Mouse (Mus musculus): Measurements from ENCODE around the gene Ppa1. TPM values are rescaled to one million over a fixed set of nuclear protein-coding genes. Genes with fewer than 3 reads are reported as not detected.
A peak's percentile ranks its signal among the peaks of the same experiment; 100 is the strongest.

The Ppa1 gene
- polyA plus RNA-seq, 2 experiments from 2014 or later: 64.5 to 77.4 TPM

DNA sequence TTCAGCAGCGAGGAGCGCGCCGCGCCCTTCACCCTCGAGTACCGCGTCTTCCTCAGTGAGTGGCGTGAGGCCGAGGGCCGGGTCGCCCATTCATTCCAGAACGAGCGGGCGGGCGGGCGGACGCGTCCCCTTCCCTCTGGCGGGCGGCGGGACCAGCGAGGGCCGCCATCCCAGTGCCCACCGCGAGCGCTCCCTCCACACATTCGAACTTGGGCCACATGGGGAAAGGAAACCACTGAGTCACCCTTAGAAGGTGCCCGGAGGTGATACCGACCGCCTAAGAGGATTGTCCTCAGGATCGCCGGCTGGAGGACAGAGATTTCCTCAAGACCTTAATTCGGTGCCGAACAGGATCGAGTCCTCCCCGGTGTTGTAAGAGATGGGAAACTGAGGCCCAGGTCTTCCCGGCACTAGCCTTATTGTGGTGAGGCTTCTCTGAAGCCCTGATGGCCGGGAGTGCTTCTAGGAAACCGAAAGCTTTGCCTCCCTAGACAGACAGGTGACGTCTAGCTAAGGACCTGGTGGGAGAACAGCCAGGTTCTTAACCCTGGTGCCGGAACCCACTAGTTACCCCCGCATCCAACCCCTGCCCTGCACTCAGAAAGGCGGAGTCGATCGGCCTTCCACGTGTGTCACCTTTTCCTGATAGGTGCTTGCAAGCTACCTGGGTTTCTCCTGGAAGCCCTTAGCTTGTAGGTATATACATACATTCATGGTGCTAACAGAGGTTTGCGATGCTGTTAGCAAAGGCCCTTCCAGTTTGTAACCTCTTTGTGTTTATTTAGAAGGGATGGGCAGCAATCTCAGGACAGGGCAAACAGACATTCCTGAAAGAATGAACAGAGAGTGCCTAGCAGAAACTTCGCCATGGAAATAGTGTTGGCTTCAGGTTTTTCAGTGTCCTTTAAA lies 639 bp downstream of the Ppa1 start:
- ATAC-seq: peak; percentile 53

DNA sequence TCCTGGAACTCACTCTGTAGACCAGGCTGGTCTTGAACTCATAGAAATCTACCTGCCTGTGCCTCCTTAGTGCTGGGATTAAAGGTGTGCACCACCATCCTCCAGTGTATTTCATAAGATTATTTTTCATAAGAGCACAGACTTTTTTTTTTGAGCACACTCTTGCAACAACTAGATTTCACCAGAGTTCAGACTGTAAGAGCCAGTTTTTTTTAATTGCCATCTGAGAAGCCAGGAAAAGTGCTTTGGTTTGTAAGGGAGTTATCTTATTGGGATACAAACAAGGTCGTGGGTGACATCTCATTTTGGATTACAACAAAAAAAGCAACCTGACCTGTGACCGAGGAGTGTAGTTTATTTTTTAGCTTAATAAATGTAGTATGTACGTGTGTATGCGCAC lies 5.8 kb downstream of the Ppa1 start:
- ATAC-seq: no peak

DNA sequence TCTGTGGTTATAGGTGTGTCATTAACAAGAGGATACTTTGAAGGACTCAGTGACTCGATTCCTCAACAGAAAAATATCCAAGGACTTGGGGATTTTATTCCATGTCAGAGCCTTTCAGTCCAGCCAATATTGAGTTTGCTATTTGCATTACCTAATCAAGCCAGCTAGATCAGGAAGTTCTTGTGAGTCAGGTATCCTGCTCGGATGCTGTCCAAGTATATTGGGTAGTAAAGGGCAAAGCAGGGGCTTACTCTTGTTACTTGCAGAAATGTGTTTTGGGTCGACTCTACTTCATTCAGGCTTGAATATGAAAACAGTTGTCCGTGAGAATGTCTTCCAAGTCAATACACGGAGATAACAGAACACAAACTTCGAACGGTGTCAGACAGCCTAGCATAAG lies 6.3 kb downstream of the Ppa1 start:
- ATAC-seq: no peak

DNA sequence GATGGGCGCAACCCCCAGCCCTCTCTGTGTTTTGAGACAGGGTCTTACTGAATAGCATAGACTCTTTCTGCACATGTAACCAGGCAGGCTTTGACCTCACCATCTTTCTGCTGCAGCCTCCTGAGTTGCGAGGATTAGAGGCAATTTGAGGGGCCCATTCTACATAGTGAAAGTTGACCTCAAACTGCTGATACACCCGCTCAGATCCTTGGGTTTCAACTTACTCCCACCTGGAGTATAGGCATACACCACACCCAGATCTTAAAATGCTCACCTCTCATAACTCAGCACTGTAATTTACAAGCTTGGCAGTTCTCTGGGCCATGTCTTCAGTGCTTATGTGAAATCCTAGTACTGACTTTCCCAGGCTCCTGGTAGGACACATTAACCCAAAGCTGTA lies 6.8 kb downstream of the Ppa1 start:
- ATAC-seq: no peak

DNA sequence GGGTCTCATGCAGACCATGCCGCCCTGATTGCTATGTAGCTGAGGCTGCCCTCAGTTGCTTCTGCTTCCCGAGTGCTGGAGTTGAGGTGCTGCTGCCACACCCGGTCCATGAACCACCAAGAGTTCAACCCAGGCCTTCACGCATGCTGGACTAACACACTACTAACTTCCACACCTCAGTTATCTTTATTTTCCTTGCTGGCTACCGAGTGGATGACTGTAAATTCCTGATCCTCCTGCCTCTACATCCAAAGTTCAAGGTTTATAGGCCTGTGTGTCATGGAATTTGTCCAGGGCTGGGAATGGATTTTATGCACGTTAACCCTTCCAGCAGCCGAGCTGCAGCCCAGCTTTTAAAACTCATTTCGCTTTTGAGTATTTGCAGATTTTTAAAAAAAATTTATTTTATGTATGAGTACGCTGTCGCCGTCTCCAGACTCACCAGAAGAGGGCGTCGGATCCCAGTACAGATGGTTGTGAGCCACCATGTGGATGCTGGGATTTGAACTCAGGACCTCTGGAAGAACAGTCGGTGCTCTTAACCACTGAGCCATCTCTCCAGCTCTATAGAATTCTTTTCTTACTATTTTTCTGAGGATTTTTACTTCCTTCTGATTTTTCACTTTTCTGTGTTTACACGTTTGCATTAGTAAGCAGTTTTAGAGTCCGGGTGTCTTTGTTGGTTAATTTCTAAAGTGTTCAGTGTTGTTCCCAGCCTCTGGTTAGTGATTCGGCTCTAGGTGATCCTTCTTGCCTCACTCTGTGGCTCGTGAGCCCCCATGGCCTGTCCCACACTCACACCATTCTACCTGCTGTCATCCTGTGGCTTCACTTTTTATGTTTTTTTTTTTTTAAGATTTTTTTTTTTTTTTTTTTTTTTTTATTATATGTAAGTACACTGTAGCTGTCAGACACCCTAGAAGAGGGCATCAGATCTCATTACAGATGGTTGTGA lies 8.9 kb downstream of the Ppa1 start:
- ATAC-seq: peak; percentile 12

DNA sequence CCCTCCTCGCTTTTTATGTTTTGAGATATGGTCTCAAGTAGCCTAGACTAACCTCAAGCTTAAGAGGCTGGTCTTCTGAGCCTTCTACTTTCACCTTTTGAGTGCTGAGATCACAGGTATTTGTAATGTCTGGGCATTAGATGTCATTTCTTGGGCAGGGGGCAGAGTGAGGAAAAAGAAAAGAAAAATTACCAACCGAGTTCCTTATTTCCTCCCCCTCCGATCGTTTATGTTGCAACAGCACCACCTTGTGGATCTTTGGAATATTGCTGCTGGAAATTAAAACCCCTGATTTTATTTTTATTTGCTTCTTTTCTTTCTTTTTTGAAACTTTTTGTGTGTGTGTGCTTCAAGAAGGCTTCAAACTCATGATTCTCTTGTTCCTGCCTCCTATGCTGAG lies 9.6 kb downstream of the Ppa1 start:
- peak; percentile 78 for ATAC-seq

DNA sequence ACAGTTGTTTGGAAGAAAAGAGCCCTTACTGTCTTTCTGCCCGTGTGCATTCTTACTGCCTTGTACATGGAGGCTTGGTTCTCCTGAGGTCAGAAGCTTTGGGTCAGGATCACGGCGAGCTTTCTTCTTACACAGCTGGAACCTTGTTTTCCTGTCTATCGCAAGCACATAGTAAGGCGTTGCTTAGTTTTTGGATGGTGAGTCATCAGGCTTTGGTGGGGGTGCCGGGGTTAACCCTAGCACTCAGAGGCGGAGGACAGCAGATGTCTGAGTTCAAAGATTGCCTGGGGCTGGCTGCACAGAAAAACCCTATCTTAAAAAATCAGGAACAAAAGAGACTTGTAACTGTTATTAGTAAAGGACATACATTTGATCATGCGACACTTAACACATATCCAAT lies 13.5 kb downstream of the Ppa1 start:
- no peak for ATAC-seq

DNA sequence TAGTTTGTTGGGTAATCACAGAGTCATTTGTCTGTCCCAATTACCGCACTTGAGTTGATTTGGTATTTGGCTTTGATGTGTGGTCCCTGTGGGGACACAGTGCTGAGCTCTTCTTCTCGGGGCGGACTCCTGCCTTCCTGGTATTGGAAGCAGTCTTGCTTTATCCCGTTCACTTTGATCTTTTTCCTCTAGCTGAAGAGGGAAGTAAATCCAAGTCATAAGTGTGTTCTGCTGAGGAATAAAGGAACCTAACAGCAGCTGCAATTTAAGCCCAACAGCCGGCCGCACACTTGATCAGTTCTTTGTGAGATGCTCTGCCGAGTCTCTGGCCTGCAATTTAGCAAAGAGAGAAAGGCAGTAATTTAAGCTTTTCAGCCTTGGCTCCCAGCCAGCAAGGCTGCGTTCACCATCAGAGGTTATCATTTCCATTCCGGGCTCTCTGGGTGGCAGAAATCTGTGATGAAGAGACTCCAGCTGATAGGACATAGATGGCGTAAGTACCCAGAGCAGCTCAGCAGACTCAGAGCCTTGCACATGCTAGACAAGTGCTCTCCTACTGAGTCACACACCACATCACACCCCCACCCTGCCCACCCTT lies 14.1 kb downstream of the Ppa1 start:
- no peak for ATAC-seq

DNA sequence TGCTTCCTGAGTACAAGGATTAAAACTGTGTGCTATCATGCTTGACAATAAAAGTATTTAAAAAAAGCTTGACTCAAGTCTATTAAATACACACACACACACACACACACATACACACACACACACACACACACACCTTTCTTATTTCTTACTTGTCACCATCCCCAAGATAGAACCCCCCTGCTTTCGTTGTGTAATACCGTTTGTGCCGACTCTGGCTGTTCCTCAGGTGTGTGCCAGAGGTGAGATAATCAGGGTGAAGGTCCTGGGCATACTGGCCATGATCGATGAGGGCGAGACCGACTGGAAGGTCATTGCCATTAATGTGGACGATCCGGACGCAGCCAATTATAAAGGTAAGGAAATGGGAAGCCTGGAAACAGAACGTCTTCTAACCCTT lies 16.8 kb downstream of the Ppa1 start:
- ATAC-seq: no peak

DNA sequence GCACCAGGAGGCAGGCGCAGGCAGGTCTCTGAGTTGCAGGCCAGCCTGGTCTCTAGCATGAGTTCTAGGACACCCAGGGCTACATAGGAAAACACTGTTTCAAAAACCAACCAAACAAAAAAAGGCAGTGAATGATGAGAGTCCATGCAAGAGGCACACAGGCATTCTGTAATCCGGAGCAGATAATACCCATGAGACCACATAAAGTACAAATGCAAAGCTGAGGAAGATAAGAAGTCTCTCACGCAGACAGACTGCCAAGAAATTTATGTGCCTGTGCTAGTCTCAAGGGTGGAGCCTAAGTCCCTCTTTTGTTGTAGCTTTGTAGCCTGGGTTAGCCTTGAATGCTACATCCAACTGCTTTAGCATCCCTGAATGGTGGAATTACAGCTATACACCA lies 17.3 kb downstream of the Ppa1 start:
- no peak for ATAC-seq

DNA sequence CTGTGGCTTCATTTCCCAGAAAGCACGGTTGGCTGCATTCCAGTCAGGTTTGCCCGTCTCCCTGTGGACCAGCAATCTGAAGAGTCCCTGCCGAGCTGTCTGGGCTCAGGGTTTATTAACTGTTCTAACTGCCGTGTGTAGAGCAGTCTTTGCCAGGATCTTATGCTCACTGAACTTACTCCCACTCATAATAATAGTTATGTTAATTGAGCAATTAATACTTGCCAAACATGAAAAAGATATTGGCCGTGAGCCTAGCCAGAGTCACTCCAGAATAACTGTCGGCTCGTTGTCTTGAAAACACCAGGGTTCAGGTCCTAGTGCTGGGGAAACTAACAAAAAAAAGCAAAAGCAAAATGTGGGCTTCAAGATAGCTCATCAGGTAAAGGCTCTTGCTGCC lies 20.9 kb downstream of the Ppa1 start:
- no peak for ATAC-seq

DNA sequence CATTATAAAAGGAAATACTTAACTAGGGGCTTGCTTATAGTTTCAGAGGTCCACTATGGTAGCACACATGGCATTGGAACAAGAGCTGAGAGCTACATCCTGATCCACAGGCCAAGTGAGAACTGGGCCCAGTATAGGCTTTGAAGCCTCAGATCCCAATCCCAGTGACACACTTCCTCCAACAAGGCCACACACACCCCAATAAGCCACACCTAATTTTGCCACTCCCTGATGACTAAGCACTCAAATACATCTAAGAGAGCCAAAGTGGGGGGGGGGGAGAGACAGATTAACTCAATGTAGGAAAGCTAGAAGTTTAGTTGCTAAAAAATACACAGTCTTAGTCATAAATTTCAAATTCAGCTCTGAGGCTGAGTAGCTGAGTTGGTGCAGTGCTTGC lies 21.5 kb downstream of the Ppa1 start:
- no peak for ATAC-seq

DNA sequence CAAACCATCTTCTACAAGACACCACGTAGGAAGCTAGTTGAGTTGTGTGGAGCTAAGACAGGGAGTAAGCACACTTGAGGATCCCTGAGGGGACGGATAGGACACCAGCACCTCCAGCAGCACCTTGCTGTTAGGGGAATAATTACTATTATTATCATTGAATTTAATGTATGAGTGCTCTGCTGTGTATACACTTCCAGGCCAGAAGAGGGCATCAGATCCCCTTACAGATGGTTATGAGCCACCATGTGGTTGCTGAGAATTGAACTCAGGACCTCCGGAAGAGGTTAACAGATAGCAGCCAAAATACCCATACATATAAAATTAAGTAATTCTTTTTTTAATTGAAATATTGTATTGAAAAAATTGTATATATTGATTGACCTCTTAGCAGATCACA lies 22.4 kb downstream of the Ppa1 start:
- ATAC-seq: peak; percentile 47

DNA sequence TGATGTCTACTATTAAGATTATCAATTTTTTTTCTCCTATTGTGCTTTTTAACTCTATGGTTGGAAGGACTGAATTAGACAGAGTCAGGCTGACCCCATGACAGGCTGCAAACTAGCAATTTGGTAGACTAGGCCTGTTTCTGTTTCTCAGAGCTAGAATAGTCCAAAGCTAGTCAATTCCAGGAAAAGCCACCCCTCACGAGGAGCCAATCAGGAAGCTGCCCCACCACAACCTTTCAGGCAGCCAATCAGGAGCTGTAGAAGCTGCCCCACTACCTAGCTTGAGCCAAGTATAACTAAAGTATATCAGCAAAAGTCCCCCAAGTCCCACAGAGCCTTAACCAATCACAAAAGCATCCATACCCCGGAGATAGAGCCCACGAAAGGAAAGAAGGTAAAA lies 27.6 kb downstream of the Ppa1 start:
- peak; percentile 7 for ATAC-seq

DNA sequence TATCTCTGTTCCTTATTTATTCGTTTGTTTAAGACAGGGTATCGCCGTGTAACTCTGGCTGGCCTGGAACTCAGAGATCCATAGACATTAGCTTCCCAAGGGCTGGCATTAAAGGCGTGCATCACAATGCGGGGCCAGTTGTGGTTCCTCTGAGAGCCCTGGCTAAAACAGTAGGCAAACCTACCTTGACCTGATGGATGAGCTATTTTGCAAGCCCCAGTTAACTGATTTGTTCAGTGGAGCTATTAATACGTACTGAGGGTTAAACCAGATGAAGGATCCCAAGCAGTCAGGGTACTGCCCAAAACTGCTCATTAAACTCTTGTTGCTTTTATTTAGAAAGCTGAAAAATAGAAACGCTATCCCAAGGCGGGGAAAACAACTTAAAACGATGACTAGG lies 31.2 kb downstream of the Ppa1 start:
- no peak for ATAC-seq

DNA sequence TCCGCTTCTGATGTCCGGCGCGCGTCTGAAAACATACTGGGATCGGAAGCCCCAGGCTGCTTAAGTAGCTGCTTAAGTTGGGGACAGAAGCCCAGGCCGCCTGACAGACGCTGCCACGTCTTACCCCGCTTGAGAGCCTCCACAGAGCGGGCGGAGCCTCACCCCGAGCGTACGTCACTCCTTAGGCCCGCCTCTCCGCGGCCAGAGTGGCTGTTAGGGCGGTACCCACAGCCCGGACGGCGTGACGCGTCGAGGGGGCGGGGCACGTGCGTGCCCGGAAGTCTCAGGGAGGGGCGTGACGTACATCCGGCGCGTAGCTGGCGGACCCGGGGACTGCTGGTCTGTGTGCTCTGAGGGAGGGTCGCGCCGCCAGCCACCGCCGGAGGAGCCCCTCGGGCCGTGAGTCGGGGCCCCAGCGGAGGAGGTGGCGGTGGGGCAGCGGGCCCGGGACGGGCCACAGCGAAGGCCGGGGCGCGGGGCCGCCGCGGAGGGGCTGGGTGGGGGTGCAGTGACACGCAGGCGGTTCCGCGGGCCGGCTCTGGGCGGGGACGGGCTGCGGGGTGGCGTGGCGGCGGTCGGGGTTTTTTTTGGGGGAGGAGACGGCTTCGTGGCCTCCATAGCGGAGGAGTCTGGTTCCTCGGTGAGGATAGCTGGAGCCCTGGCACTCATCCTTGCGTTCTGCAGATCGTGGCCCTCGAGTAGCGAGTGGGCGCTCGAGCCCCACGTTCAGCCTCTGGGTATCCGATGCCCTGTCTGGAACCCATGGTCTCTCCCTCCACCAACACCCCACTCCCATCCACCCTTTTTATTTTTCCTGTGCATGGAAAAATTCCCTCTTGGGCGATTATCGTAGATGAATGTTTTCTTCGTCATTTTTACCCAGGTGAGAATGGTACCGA lies 31.9 kb downstream of the Ppa1 start, which contains the start of gene Sar1a:
Gene Sar1a (plus strand): TSS at position 285 of the 899 bp plus-strand sequence.
- ATAC-seq: peak; percentile 95

DNA sequence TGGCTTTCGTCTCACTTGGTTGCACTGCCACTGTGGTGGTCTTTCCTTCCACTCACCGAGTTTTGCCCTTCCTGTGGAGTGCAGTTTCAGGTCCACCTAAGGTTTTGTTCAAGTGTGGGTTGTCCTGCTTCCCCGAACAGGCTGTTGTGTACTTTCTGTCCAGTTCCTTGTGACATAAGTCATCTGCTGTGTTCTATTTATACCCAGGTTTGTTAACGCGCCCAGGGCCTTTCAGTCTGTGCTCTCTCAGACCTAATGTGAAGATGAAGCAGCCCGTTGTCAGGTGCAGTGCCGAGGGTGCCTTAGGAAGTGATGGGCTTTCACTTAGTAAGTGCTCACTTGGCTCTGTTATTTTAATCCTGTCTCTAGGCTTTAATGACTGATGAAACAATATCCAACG lies 41.1 kb downstream of the Ppa1 start:
- no peak for ATAC-seq

DNA sequence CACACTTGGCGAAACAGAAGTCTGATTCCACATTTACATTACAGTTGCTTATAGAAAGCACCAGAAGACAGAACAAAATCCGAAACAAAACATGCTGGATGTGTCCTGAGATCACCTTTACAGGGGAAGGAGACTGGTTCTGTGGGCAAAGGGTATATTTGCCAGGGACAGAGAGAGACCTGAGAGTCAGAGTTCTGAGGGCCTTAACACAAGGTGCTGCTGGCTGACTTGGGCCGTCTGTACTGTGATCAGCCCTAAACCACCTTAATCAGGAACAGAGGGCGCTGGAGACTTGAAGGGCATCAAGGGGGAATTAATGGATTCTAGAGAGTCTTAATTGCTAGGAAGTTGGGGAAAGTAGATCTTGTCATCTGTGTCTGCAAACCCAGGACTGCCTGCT lies 45.2 kb downstream of the Ppa1 start:
- no peak for ATAC-seq

DNA sequence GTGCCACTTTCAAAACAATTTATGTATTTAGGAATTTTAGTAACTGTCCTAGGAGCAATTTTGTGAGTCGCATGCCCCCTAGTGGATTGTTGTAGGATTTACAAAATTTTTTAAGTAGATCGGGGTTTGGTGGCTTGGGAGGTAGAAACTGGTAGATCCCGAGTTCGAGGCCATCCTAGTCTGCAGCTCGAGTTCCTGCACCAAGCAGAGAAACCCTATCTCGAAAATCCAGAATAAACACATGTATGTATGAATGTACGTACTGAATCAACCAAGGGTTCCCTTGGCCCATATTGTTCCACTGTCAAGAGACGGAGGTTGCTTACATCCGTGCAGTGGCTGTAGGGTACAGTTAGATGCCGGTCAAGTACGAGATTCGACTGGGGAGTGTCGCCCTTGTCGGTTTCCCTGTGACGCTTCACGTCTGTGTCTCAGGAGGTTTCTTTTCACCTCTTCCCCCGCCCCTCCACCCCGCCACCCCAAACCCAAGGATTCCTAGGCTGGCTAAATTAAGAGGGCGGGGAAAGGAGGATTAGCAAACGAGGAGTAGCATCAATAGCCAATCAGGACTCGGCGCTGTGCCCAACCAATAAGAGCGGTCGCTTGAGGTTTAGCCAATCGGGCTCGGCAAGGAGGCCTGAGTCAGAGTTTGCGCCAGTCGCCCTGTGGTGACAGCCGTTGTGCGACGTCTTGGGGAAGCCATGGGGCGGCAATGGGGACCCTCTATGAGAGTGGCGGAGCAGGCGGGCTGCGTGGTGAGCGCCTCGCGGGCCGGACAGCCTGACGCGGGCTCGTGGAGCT lies 46.7 kb downstream of the Ppa1 start, which contains the start of gene Tysnd1:
Gene Tysnd1 (plus strand): TSS at position 645 of the 801 bp plus-strand sequence.
- peak; percentile 98 for ATAC-seq

DNA sequence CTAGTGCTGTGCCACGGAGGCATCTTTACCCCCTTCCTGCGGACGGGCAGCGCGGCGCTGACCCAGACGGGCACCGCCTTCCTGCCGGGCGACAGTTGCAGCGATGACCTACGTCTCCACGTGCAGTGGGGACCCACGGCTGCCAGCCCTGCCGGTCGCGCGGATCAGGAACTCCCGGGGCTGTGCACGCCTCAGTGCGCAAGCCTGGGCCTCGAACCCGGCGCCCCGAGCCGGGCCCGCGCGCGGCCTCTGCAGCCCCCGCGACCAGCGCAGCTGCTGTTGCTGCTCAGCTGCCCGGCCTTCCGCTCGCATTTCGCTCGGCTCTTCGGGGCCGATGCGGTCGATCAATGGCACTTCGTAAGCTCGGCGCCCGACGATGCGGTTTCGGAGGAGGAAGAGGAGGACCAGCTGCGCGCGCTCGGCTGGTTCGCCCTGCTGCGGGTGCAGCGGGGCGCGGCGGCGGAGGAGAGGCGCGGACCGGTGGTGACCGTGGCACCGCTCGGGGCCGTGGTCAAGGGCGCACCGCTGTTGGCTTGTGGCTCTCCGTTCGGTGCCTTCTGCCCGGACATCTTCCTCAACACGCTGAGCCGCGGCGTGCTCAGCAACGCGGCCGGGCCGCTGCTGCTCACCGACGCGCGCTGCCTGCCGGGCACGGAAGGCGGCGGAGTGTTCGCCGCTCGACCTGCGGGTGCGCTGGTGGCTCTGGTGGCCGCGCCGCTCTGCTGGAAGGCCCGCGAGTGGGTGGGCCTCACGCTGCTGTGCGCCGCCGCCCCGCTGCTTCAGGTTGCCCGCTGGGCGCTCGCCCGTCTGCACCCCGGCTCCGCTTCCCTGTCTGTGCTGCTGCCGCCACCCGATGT lies 47.6 kb downstream of the Ppa1 start:
- peak; percentile 21 for ATAC-seq
